Mouse (Mus musculus) brain, embryonic 14.5 days (tissue): ENCODE measurements around the gene Gm48551. TPM values are rescaled to one million over a fixed set of nuclear protein-coding genes. Genes with fewer than 3 reads are reported as not detected.

ENCODE experiments used
- DNase-seq: peaks from one replicate; pipeline ENCODE4 v3.0.0-alpha.2; 2011; ENCODE audit warnings: low read depth
- CTCF ChIP-seq: fragments of 200-500 bp; IDR thresholded peaks from 2 replicates; pipeline ENCODE4 v1.5.1; 2012; ENCODE audit warnings: inconsistent platforms, mild to moderate bottlenecking, moderate library complexity, borderline replicate concordance; ENCODE audit not compliant: insufficient read depth, insufficient read length; ENCODE audit errors: extremely low read depth
- POLR2A ChIP-seq: fragments of 200-500 bp; IDR thresholded peaks from 2 replicates; pipeline ENCODE4 v1.6.1; 2012; ENCODE audit warnings: mild to moderate bottlenecking, inconsistent platforms, borderline replicate concordance; ENCODE audit not compliant: poor library complexity, insufficient read depth, insufficient read length, severe bottlenecking; ENCODE audit errors: extremely low read depth
- polyA plus RNA-seq: library from polyadenylated mRNA; depleted of rRNA; stranded (reverse); fragments of >200 nt; gene quantifications from 2 replicates; pipeline ENCODE4 v1.2.3, GENCODE M21; 2012; rRNA removed

The Gm48551 gene
- 6.8 and 9.6 TPM in 2 replicates for polyA plus RNA-seq

DNA sequence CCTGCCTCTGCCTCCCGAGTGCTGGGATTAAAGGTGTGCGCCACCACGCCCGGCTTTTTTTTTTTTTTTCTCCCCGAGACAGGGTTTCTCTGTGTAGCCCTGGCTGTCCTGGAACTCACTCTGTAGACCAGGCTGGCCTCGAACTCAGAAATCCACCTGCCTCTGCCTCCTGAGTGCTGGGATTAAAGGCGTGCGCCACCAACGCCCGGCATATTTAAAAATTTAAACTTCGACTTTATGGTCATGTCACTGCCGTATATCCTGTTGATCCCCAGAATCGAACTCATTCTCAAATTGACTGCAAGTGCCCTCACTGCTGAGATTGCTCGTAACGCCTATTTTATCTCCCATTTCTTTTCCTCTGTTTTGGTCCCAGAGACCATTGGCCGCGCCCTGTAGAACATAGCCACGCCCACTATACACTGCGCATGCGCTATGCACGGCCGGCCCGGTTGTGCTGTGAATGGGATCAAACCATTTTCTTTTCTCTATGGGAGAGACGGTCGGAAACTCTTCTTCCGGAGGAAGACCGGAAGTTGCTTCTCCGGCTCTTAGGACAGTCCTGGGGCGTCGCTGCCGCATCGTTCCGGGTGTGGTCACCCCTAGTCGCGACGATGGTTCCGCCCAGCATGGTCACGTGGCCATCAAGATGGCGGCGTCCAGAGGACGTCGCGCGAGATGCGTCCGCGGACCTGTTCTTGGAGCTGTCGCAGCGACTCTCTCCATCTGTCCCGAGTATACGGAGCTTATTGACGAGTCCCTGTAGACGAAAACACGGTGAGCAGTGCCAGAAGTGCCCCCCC, at the start of gene Gm48551, which contains the start of gene Dohh:
Gene Gm48551, plus strand, starts transcription at position 665 of the 803 bp plus-strand sequence.
Gene Dohh, plus strand, starts transcription at position 627 of the 803 bp plus-strand sequence.
- peak; percentile 100 for DNase-seq
- TF ChIP-seq CTCF (no peak), POLR2A (peak; percentile 67; the same call in 1 of the 2 replicates)

DNA sequence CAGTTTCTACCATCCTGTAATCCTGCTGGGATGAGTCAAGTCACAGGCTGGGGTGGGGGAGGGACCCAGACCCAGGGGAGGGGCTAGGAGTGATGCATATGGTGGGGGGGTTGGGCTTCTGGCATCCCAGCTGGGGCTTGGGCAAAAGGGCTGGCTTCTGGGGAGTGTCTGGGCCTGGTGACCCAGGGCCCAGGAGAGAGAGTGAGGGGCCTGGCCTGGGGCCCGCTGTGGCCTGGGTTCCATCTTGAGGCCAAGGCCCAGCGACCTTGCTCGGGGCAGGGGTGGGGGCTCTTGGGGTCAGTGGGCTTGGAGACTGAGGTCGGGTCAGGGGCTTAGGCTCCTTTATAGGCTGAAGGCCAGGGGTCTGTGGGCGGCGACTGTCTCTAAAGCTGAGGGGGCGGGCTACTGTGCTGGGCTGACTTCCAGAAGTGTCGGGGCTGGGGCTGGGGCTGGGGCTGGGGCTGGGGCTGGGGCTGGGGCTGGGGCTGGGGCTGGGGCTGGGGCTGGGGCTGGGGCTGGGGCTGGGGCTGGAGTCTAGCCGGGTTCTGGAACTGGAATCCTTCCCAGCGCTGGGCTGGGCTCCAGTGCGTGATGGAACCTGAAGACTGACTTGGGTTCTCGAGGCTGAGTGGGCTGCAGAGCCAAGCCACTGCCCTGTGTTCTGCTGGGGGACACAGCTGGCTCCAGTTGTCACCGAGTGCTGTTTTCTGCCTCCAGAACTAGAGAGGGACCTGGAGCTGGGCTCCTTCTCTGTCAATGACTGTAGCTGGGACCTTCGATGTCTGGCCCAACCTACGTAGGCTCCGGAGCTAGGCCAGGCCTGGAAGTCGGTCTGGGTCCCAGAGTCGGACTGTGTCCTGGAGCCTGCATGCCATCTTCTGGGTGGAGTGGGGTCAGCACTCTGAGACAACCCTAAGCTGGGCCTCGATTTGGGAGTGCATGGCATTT, 48.6 kb upstream of the Gm48551 start:
- DNase-seq, result no peak
- TF ChIP-seq CTCF (no peak), POLR2A (no peak)

DNA sequence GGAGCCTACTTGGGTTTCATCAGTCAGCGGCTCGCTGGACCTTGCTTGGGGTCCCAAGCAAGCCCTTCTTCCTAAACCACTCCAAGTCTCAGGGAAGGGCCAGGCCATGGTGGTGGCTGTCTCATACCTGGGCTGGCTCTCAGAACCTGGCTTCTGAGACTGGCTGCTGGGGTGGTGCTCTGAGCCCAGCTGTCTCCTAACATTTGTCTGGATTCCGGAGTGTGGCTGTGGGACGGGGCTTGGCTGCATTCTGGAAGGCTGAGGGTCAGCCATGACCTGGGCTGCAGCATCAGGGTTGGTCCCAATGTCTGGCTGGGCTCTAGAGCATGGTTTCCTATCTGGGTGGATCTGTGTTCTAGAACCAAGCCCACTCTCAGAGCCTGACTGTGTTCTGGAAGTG, 47.7 kb upstream of the Gm48551 start:
- no peak for DNase-seq
- no peak for TF ChIP-seq POLR2A
- no peak for TF ChIP-seq CTCF

DNA sequence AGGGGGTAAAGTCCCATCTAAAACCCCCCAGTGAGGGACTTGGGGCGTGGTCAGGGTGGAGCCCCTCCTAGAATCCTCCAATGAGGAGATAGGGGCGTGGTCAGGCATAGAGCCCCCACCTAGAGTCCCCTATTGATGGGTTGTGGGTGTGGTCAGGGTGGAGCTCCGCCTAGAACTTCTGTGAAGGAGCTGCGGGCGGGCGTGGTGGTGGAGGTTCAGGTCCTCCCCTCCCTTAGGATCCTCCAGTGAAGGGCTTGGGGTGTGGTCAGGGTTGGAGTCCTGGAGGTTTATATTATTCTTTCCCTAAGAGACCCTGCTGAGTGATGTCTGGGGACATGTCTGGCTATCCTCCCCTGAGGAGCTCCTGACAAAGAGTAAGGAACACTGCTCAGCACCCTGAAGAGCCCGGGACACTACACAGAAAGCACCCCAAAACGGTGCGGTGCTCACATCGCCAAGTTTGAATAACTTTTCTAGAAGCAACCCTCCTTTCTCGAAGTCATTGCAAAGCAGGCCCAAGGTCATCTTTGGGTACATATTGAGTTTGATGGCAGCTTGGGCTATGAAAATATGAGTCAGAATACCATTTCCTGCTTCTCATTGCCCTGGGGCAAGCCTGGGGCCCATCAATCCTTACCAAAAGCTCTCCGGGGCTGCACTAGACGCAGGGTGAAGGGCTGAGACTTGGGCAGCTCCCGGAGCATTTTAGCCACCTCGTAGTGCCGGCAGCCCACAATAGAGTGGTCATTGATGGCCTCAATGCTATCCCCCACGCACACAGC, 43.5 kb upstream of the Gm48551 start:
- no peak for DNase-seq
- no peak for TF ChIP-seq CTCF
- no peak for TF ChIP-seq POLR2A

DNA sequence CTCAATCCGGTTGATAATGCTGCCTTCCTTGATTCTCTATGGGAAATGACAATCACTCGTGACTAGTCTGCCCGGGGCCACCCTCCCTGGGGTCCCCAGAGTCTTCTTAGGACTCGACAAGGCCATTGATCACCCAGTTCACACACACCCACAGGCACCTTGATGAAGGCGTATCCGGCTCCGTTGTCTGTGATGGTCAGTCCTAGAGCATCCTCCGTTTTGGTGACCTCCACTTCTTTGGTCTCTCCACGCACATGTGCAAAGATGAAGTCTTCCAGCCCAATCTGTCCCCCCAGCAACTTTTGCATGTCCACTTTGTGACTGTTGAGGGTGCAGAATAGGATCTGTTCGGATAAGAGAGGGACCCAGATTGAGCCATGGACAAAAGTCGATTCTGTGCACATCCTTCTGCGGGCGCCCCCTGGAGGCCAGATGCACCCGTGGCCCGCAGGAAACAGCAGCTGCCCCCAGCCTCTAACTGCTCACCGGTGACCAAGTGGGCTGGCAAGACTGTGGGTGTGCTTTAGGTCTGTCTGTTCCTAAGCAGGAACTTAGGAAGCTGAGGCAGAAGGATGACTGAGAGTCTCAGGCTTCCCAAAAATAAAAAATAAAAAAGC, 42.8 kb upstream of the Gm48551 start:
- DNase-seq, result no peak
- TF ChIP-seq POLR2A, result no peak
- peak; percentile 77 for TF ChIP-seq CTCF

- TF ChIP-seq CTCF (no peak), POLR2A (no peak)
- no peak for DNase-seq
Observed at GRCm38 (mm10) chr10:81342686-81343505, 41.4 kb upstream of the Gm48551 start, which contains the start of gene Gipc3. Gene Gipc3 (minus strand): TSS chr10:81343266.

DNA sequence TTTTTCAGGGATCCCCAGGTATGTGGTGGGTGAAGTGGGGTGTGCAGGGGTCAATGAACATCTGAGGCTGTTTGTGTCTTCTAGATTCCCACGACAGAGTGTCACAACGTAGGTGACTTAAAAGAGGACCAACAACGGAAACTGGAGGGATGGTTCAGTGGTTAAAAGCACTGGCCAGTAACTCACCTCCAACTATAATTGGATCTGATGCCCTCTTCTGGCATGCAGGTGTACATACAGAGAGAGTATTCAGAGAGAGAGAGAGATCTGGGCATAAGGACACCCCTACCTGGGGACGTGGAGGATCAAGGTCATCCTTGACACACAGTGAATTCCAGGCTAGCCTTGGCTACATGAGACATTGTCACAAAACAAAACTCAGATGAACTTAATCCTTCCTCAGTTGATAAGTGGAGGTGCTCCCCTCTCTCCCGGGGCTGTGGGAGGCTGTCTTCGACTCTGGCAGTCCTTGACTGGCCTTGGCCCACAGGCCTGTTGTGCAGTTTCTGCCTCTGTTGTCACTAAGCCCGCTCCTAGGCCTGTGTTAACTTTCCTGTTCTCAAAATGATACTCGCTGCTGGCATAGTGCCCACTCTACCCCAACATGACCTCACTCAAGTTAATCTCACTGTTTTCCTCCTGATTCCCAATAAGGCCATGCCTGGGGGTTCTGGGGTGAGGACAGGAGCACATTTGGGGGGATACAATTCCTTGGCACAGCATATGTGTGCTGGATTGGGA, 39.7 kb upstream of the Gm48551 start:
- TF ChIP-seq POLR2A (no peak), CTCF (peak; percentile 6; the same call in 1 of the 2 replicates)
- no peak for DNase-seq

DNA sequence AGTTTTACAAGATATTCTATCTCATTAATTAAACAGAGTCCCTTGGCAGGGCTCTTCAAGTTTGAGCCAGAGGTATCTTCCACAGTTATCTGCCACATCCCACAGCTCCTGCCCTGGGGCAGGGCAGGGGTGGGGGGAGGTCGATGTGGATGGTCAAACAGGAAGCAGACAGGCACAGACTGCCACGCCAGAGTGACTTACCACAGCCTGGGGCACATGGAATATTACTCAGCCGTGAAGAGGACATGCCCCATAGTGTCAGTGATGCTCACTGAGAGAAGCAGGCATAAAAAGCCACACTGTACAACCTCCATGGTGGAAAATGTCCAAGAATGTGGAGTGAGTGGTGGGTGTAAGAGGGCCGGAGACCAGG, 39.1 kb upstream of the Gm48551 start:
- DNase-seq, result no peak
- TF ChIP-seq POLR2A, result no peak
- TF ChIP-seq CTCF, result no peak

DNA sequence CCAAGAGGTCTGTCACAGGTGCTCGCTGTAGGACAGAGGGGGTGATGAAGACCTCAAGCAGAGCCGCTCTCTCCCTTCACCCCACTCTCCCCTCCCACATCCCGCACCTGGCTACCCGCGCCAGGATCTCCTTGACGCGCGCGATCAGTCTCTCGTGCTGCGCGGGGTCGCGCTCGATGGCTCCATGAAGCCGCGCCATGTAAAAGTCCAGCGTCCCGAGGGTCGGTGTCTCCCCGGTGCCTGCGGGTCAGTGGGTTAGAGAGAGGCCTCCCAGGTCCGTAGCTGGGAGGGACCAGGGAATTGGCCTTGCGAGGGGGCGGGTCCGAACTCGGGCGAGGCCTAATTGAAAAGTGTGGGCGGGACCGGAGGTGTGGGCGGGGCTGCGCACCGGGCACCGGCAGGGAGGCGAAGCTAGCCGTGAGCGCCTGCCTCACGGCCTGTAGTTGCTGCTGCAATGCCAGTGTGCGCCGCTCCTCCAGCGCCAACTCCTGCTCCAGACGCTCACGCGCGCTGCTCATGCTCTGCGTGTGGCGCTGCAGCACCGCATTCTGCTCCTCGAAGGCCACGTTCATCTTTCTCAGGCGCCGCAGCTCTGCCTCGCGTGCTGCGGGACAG, 37.7 kb upstream of the Gm48551 start:
- DNase-seq, result peak; percentile 83
- TF ChIP-seq CTCF (peak; percentile 43; the same call in 1 of the 2 replicates), POLR2A (no peak)

DNA sequence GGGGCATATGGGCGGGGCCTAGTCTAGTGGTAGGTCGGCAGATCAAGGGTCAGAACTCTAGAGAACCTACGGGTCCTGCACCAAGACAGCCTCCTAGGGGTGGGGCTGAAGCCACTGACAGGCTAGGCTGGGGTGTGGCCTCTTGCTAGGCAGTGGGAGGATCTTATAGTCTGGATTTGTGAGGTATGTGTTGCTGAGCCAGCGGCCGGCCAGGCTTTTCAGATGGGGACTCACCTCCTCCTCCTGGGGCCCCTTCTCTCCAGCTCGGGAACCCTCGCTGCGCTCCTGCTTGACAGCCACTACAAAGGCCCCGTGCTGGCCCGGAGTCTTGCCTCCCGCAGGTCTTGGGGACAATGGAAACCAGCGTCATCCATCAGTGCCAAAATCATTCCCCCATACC, 35.1 kb upstream of the Gm48551 start:
- DNase-seq, result no peak
- TF ChIP-seq POLR2A (no peak), CTCF (no peak)
